17 mouse cellular contexts compared by ENCODE assay signal in genomic region chr2:29631020-29631419, GRCm38 (mm10).
"Had no signal": no experiment of that assay in that cellular context is flagged by ENCODE, and none has a peak within 500 bp of the region (broad histone marks: within the 10 kb centered on the region; RNA-seq: fewer than 3 reads in every experiment).

No protein-coding gene starts in this region.

- H3K36me3 ChIP-seq: midbrain, embryonic 13.5 days had no signal

- H3K4me2 ChIP-seq: limb, embryonic 13.5 days; liver, embryonic 12.5 days; midbrain, embryonic 13.5 days; neural tube, embryonic 12.5 days had no signal

- H3K27ac ChIP-seq: kidney, postnatal 0 days; limb, embryonic 13.5 days; liver, embryonic 12.5 days; midbrain, embryonic 13.5 days; neural tube, embryonic 12.5 days had no signal

- DNase-seq: kidney, adult 11 months; kidney, adult 9 months; kidney, postnatal 36 days; layer of hippocampus, adult 9-11 months; layer of hippocampus, postnatal 36 days; left cerebral cortex, postnatal 4 days; lung, adult 2 months; lung, postnatal 14 days; right cerebral cortex, postnatal 14 days; thymus, adult 18-20 months; thymus, postnatal 14 days had no signal

- ATAC-seq: liver, embryonic 12.5 days; midbrain, embryonic 13.5 days had no signal

- H3K27me3 ChIP-seq: limb, embryonic 13.5 days; liver, embryonic 12.5 days; midbrain, embryonic 13.5 days; neural tube, embryonic 12.5 days had no signal

- H3K9me3 ChIP-seq: limb, embryonic 13.5 days; liver, embryonic 12.5 days; midbrain, embryonic 13.5 days; neural tube, embryonic 12.5 days had no signal

- H3K4me3 ChIP-seq: limb, embryonic 13.5 days; liver, embryonic 12.5 days; midbrain, embryonic 13.5 days; myocyte; neural tube, embryonic 12.5 days had no signal

- H3K9ac ChIP-seq: limb, embryonic 13.5 days; liver, embryonic 12.5 days; midbrain, embryonic 13.5 days; neural tube, embryonic 12.5 days had no signal
